Mouse (Mus musculus) kidney, embryonic 16.5 days (tissue): ENCODE results near the gene Adh7. TPM values are rescaled to one million over a fixed set of nuclear protein-coding genes. Genes with fewer than 3 reads are reported as not detected.
A peak's percentile ranks its signal among the peaks of the same experiment; 100 is the strongest.

Source experiments
- ATAC-seq: fragments of 200-750 bp; cut with Nextera tagmentation; 2 replicates; pipeline ENCODE4 v1.8.0; 2017; ENCODE audit warnings: moderate TSS enrichment; ENCODE audit not compliant: low FRiP score, low TSS enrichment
- H3K27ac ChIP-seq: fragments of 300-500 bp; sonication (generic); 2 replicates; pipeline ENCODE4 v1.5.1; 2014; ENCODE audit warnings: low read length
- H3K27me3 ChIP-seq: fragments of 300-500 bp; sonication (generic); 2 replicates; pipeline ENCODE4 v1.6.1; 2014; ENCODE audit warnings: low read length, control low read depth, mixed read lengths; ENCODE audit not compliant: insufficient read depth
- H3K36me3 ChIP-seq: fragments of 300-500 bp; sonication (generic); 2 replicates; pipeline ENCODE4 v1.6.1; 2014; ENCODE audit warnings: low read length, control low read depth, mixed read lengths; ENCODE audit not compliant: insufficient read depth
- H3K4me1 ChIP-seq: fragments of 300-500 bp; sonication (generic); 2 replicates; pipeline ENCODE4 v1.6.1; 2014; ENCODE audit warnings: low read length, control low read depth, mixed read lengths; ENCODE audit not compliant: insufficient read depth
- H3K4me2 ChIP-seq: fragments of 300-500 bp; sonication (generic); replicated peaks from 2 replicates; pipeline ENCODE4 v1.6.1; 2014; ENCODE audit warnings: low read depth, low read length
- H3K4me3 ChIP-seq: fragments of 300-500 bp; sonication (generic); 2 replicates; pipeline ENCODE4 v1.5.1; 2014; ENCODE audit warnings: mild to moderate bottlenecking, low read length
- H3K9ac ChIP-seq: fragments of 300-500 bp; sonication (generic); replicated peaks from 2 replicates; pipeline ENCODE4 v1.6.1; 2014; ENCODE audit warnings: low read length
- H3K9me3 ChIP-seq: fragments of 300-500 bp; sonication (generic); 2 replicates; pipeline ENCODE4 v1.6.1; 2016; ENCODE audit warnings: low read length, control low read depth
- WGBS: fragments of 180-500 bp; shearing (Covaris S2); extraction: QIAGEN DNeasy Blood & Tissue Kit; methylation state at CpG from one replicate; pipeline ENCODE4 v1.1.7; 2014; 5-methylcytosine and 5-hydroxymethylcytosine counted together
- polyA plus RNA-seq: library from polyadenylated mRNA; unstranded; fragments of >200 nt; fragmentation: Nextera tagmentation; extraction: Ambion mirVana; gene quantifications from 2 replicates; pipeline ENCODE4 v1.2.1, GENCODE M21; 2015

The Adh7 gene
- polyA plus RNA-seq, 1 experiment from 2014 or later, result 0.66 TPM

DNA sequence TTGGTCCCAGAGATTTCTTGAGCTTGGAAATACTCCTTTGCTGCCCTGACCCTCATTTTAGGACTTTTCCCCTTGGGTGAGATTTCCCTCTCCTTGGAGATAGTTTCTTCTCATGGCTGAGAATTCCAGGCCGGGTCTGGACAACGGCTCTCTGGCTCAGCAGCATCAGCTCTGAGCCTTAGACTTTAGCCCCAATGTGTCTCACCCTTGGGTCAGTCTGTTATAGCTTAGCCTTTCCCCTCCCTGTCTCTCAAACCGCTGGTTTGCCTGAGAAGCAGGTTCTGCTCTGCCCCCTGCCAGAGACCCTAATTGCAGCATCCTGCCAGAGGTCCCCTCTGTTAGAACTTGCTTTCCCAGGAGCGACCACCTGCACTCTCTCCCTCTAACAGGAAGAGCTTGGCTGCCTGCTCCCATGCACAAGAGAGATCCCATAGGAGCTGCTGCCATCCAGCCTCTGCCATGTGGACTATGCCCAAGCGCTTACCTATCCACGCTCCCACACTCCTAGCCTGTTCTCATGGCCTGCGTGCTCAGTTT lies 26.8 kb downstream of the Adh7 start:
- Histone ChIP-seq H3K27me3 (no peaks in the 10 kb centered on the region), H3K4me1 (peaks cover 35% of the 10 kb centered on the region), H3K27ac (peak overlapping the region; percentile 63), H3K4me2 (no peak overlapping the region), H3K36me3 (no peaks in the 10 kb centered on the region), H3K4me3 (no peak overlapping the region), H3K9ac (no peak overlapping the region), H3K9me3 (no peaks in the 10 kb centered on the region)
- WGBS, result 68% methylated on average over 7 of the region's 7 CpGs
- no peak for ATAC-seq

DNA sequence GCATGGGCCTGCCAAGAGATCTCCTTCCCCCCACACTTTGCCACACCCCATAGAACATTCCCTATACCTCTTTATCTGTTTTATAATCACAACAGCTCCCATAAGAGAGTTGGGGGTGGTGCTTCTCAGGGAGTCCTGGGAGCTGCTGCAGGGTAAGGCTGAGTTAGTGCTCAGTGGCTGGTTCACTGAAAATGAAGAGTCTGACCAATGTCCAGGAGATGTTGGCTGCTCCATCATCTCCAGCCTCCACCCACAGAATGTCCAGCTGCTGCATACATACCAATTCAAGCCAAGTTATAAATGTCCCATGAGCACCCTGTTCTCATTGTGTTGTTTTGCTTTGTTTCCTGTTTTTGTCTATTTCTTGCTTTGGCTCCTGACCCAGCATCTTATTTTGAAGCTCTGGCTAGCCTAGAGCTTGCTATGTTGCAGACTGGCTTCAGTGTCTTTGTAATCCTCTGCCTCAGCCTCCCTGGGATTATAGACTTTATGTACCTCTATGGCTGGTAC lies 29.0 kb downstream of the Adh7 start:
- no peak for ATAC-seq
- Histone ChIP-seq H3K9ac (no peak overlapping the region), H3K4me1 (peaks cover 29% of the 10 kb centered on the region), H3K27ac (no peak overlapping the region), H3K27me3 (no peaks in the 10 kb centered on the region), H3K9me3 (no peaks in the 10 kb centered on the region), H3K4me2 (no peak overlapping the region), H3K36me3 (no peaks in the 10 kb centered on the region), H3K4me3 (no peak overlapping the region)

DNA sequence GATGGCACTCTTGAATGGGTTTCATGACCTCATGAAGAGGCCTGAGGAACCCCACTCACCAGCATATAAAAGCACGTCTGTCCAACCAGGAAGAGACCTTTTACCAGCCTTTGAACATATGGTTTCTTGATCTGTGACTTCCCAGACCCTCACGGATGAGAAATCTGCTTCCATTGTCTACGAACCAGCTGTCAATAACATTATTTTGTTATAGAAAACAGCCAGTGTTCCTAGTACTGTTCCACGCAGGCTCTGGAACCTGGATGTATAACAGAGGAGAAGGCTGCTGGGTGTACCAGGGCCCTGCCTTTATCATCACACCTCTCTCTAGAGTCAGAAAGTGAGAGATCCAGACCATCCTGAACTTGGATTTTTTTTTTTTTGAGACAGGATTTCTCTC lies 29.7 kb downstream of the Adh7 start:
- H3K4me3 ChIP-seq, result no peak overlapping the region
- H3K27me3 ChIP-seq, result no peaks in the 10 kb centered on the region
- peaks cover 27% of the 10 kb centered on the region for H3K4me1 ChIP-seq
- H3K27ac ChIP-seq, result peak overlapping the region; percentile 82; the same call in 1 of the 2 replicates
- no peaks in the 10 kb centered on the region for H3K36me3 ChIP-seq
- no peaks in the 10 kb centered on the region for H3K9me3 ChIP-seq
- ATAC-seq, result no peak
- no peak overlapping the region for H3K9ac ChIP-seq
- no peak overlapping the region for H3K4me2 ChIP-seq
- 90% methylated on average over 4 of the region's 4 CpGs for WGBS

- Histone ChIP-seq H3K27ac (peak overlapping the region; percentile 82), H3K9me3 (no peaks in the 10 kb centered on the region), H3K4me1 (peaks cover 26% of the 10 kb centered on the region), H3K27me3 (no peaks in the 10 kb centered on the region), H3K4me3 (no peak overlapping the region), H3K36me3 (no peaks in the 10 kb centered on the region), H3K9ac (0 out of 2 replicates have a peak overlapping the region, but pooled peaks have one; percentile 12), H3K4me2 (no peak overlapping the region; the same call in 1 of the 2 replicates)
- 29% methylated on average over 7 of the region's 7 CpGs for WGBS
- ATAC-seq, result peak; percentile 97
Observed at GRCm38 (mm10) chr3:138248011-138248410, 30.5 kb downstream of the Adh7 start.

GRCm38 (mm10) chr3:138248746-138249145 lies 31.2 kb downstream of the Adh7 start:
- no peaks in the 10 kb centered on the region for H3K9me3 ChIP-seq
- no peak overlapping the region for H3K4me3 ChIP-seq
- H3K36me3 ChIP-seq, result no peaks in the 10 kb centered on the region
- H3K4me2 ChIP-seq, result no peak overlapping the region
- 71% methylated on average over 8 of the region's 8 CpGs for WGBS
- H3K4me1 ChIP-seq, result peaks cover 26% of the 10 kb centered on the region
- no peaks in the 10 kb centered on the region for H3K27me3 ChIP-seq
- no peak overlapping the region for H3K9ac ChIP-seq
- peak overlapping the region; percentile 82 for H3K27ac ChIP-seq
- ATAC-seq, result no peak

GRCm38 (mm10) chr3:138251156-138251555 lies 33.6 kb downstream of the Adh7 start:
- Histone ChIP-seq H3K36me3 (no peaks in the 10 kb centered on the region), H3K9ac (no peak overlapping the region), H3K4me1 (peaks cover 28% of the 10 kb centered on the region), H3K27me3 (no peaks in the 10 kb centered on the region), H3K4me3 (no peak overlapping the region), H3K9me3 (no peaks in the 10 kb centered on the region), H3K4me2 (no peak overlapping the region), H3K27ac (peak overlapping the region; percentile 16; the same call in 1 of the 2 replicates)
- WGBS, result 70% methylated on average over 6 of the region's 6 CpGs
- no peak for ATAC-seq

GRCm38 (mm10) chr3:138254205-138254604 lies 36.6 kb downstream of the Adh7 start:
- H3K36me3 ChIP-seq, result no peaks in the 10 kb centered on the region
- no peak overlapping the region for H3K27ac ChIP-seq
- no peak overlapping the region for H3K4me3 ChIP-seq
- no peak overlapping the region for H3K4me2 ChIP-seq
- 44% methylated on average over 5 of the region's 5 CpGs for WGBS
- H3K4me1 ChIP-seq, result 0 out of 2 replicates have a peak, but pooled peaks cover 2% of the 10 kb centered on the region
- H3K9ac ChIP-seq, result no peak overlapping the region
- no peaks in the 10 kb centered on the region for H3K9me3 ChIP-seq
- no peaks in the 10 kb centered on the region for H3K27me3 ChIP-seq
- peak; percentile 30; the same call in 1 of the 2 replicates for ATAC-seq

GRCm38 (mm10) chr3:138255366-138255765 lies 37.8 kb downstream of the Adh7 start:
- H3K9me3 ChIP-seq, result no peaks in the 10 kb centered on the region
- no peak overlapping the region for H3K27ac ChIP-seq
- H3K9ac ChIP-seq, result no peak overlapping the region
- H3K4me2 ChIP-seq, result no peak overlapping the region
- ATAC-seq, result no peak
- H3K36me3 ChIP-seq, result no peaks in the 10 kb centered on the region
- H3K4me1 ChIP-seq, result 0 out of 2 replicates have a peak, but pooled peaks cover 2% of the 10 kb centered on the region
- H3K27me3 ChIP-seq, result no peaks in the 10 kb centered on the region
- H3K4me3 ChIP-seq, result no peak overlapping the region
- WGBS, result 26% methylated on average over 3 of the region's 3 CpGs

GRCm38 (mm10) chr3:138255780-138256550 lies 38.4 kb downstream of the Adh7 start:
- Histone ChIP-seq H3K4me1 (0 out of 2 replicates have a peak, but pooled peaks cover 2% of the 10 kb centered on the region), H3K4me3 (no peak overlapping the region), H3K27ac (no peak overlapping the region), H3K36me3 (no peaks in the 10 kb centered on the region), H3K9ac (no peak overlapping the region), H3K4me2 (no peak overlapping the region), H3K9me3 (no peaks in the 10 kb centered on the region), H3K27me3 (no peaks in the 10 kb centered on the region)
- ATAC-seq, result no peak
- WGBS, result 76% methylated on average over 9 of the region's 9 CpGs
